Mouse (Mus musculus) lung, adult 18-20 months (tissue): ENCODE measurements around the gene Sema4a.
A peak's percentile ranks its signal among the peaks of the same experiment; 100 is the strongest.

Experiments used
- DNase-seq, 2 experiments: peaks; one replicate each; pipeline ENCODE4 v3.0.0; 2022; ENCODE audit warnings: mixed read lengths in 2 of 2

The Sema4a gene

DNA sequence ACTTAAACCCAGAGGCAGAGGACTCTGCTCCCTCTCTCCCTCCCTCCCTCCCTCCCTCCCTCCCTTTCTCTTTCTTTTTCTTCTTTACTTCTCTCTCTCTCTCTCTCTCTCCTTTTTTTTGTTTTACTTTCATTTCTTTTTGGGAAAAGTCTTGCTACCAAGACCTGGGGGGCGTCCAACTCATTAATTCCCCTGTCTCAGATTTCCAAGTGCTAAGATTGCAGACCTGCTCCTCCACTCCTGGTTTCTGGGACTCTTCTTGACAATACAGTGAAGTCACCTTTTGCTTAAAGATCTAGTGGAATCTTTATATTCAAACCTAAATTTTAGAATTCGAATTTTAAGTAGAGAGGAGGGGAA is 35.7 kb downstream of the Sema4a start:
- no peak for DNase-seq

DNA sequence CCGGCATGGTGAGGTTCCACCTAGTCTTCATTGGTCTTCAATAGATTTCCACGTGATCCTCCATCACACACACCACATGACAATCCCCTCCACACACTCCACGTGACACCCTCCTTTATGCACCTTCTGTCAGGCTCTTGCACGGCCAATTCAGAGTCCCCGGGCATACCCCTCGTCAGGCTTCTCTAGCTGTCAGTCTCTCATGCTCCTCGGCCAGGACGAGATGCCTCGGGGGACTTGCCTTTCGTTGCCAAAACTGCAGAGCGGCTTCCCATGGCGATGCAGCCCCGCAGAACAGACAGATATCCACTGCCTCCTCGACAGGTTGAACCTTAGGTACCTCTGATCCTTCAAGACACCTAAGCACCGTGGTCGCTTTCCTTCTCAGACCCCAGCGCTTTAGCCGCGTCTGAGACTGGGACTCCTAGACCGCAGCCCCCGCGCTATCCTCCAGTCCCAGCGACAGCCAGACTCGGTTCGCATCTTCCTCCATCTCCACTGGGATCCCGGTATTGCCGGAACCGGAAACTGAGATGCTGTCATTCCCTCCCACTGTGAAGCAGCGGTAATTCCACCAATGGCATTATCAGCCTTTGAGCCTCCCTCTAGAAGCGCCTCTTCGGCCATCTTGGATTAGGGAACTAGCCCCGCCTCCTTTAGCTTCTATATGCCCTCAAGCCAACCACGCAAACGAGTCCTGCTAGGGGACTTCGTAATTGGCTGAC is 36.2 kb downstream of the Sema4a start, which contains the start of gene Slc25a44:
TSS of gene Slc25a44 (minus strand) at position 535 of the 725 bp plus-strand sequence.
- DNase-seq: peak; percentile 98

DNA sequence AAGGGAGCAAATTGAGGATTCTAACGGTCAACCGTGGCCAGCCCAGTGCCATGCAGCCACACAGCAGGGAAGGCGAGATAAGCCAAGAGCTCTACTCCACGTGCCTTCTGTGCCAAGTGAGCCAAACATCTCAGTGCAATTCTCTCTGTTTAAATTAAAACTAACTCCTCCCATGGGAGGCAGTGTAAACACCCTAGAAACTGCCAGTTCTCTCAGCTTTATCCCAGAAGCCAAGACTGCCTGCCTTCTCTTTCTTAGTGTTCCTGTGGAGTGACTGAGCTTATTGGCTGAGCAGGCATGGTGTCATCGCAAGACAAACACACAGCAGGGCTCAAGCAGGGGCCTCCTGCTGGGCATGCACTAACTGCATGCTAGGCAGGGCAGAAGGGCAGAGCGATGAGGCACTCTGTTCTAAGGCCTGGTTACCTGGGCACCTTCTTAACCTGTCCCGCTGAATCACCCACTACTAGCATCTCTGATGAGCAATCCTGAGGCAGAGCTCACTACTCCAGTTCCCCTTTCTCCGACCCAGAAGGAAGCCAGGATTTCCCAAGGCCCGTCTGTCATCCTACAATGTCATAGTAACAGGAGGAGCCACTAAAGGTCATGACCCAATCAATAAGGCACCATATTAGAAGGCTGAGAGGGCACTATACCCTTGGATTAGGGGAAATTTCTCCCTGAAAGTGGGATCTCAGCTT is 38.8 kb downstream of the Sema4a start:
- DNase-seq: peak; percentile 68 to 80

DNA sequence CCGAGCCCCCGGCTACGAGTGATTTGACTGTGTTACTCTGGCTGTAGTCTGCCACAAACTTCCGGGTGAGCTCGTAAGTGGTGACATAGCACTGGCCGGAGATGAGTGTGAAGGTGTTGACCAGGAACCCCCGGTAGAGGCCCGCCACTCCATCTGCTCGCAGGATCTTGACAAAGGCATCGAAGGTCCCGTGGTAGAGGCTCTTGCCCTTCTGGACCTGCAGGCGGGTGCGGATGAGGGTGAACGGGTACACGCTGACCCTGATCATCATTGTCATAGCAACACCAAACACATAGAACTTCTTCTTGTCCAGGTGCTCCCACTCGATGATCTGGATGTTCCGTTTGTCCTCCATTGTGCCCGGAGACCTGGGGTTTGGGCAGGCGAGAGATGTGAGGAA is 40.2 kb downstream of the Sema4a start:
- DNase-seq: no peak

- DNase-seq: peak in 1 of 2 experiments; percentile 15
Observed at GRCm38 (mm10) chr3:88418016-88418415, 43.0 kb downstream of the Sema4a start.

GRCm38 (mm10) chr3:88415668-88416067 is 45.3 kb downstream of the Sema4a start:
- DNase-seq: no peak

GRCm38 (mm10) chr3:88412636-88413035 is 48.3 kb downstream of the Sema4a start:
- no peak for DNase-seq

- no peak for DNase-seq
Observed at GRCm38 (mm10) chr3:88411681-88412080, 49.3 kb downstream of the Sema4a start.

- DNase-seq: peak in 1 of 2 experiments; percentile 10
Observed at GRCm38 (mm10) chr3:88410645-88411031, 50.3 kb downstream of the Sema4a start.

- peak; percentile 95 for DNase-seq
Observed at GRCm38 (mm10) chr3:88409741-88410644, 51.0 kb downstream of the Sema4a start, which contains the start of gene Pmf1. Pmf1 (minus strand) TSS chr3:88410331.

- DNase-seq: no peak
Observed at GRCm38 (mm10) chr3:88408953-88409352, 52.0 kb downstream of the Sema4a start.

DNA sequence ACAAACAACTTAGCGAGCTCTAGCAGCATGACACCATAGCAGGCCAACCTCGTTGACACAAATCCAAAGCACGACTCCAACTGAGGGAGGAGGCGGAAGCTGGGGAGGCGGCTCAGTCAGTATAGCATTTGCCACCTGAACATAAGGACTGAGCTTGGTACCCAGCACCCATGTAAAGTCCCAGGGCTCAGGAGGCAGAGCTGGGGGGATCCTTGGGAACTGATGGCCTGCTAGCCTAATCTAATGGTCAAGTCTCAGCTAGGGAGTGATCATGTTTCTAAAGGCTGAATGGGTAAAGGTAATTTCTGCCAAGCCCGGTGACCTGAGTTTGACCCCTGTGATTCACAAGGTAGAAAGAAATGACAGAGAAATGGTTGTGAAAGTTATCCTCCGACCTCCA is 53.5 kb downstream of the Sema4a start:
- DNase-seq: no peak

GRCm38 (mm10) chr3:88407090-88407489 is 53.9 kb downstream of the Sema4a start:
- peak; percentile 47 to 67 for DNase-seq

DNA sequence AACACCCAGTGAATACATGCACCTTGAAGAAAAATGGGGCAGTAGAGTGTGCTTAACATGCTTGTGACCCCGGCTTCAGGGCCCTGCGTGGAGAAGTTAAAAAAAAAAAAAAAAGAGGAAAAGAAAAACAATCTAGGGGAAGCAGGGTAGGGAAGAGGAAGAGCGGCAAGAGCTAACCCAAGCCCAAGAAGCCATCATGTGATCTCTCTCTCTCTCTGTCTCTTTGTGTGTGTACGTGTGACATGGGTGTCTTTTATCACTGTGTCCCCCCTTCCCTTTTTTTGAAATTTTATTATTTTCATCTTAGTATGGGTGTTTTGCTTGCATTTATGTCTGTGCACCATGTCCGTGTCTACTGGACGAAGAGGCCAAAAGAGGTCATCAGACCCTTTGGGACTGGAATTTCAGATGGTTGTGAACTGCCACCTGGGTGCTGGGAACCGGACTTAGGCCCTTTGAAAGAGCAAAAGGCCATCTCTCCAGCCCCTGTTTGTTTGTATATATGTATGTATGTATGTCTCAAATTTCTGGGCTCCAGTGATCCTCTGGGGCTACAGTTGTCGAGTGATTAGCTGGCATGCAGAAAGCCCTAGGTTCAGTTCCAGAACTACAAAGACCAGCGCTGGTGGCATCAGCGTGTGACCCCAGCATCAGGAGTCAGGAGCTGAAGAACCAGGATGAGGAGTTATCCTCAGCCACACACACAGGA is 57.3 kb downstream of the Sema4a start:
- no peak for DNase-seq

DNA sequence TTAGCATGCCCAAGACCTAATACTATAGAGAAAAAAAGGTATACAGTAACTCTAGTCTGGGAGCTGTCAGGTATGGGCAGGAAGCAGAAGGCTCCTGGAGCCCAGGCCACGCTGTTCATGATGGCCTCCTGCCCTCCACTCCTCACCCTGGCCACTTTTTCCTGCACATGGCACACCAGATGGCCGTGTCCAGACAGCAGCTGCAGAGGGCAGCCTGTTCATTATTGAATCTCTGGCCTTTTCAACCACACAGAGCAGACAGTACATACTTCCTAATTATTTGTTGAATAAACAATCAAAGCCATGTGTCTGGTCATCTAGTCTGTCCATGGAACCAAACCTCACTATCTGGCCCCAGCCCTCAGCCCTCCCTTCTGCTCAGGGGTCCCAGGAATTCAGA is 62.3 kb downstream of the Sema4a start:
- no peak for DNase-seq

DNA sequence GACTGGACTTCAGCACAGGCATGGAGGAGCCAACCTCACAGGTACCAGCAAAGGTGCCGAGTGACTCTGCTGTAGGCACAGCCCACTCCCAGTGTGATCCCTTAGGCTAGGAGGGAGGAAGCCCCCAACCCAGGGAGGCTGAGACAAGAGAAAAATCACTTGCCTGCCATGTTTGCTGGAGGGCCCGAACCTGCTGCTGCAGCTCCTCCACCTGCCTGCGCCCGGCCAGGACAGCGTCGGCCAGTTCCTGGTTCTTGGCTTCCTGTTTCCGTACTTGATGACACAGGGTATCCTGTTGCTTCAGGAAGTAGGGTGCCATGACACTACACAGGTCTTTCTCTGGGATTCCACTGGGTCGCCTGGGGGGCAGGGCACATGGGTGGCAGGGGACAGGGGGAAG is 65.2 kb downstream of the Sema4a start:
- DNase-seq: no peak

- DNase-seq: no peak
Observed at GRCm38 (mm10) chr3:88395288-88395687, 65.7 kb downstream of the Sema4a start.

- no peak for DNase-seq
Observed at GRCm38 (mm10) chr3:88393776-88394375, 67.1 kb downstream of the Sema4a start.
